Mouse (Mus musculus): ENCODE data around the gene Xxylt1. TPM values are rescaled to one million over a fixed set of nuclear protein-coding genes. Genes with fewer than 3 reads are reported as not detected.

Xxylt1 gene
- total RNA-seq, 1 experiment from 2014 or later = 9.2 TPM

DNA sequence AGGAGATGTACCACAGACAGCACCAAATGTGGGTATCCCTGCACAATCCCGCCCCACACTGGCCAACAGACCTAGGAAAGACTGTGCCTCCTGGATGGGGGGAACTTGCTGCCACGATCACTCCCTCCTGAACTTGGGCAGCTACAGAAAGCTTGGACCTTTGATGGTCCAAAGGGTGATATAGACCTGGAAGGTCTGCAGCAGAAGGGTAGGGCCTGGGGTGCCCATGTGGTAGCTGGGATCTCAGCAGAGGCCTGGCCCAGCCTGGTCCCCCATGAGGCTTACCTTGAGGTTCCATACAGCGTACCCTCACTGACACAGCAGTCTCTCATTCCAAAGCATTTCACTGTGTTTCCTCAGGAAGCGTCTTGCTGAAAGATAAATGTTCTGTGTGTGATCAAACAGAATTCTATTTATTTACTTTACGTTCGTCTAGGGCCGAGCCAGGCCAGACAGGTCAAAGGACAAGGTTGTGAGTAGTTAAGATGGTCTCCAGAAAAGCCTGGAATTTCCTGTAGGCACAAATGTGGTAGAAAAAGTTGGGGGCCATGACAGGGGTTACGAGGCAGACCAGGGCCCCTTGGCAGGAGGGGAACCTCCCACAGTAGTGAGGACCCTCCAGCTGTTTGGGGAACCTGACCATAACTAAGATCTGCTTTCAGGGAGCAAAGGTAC, 153.0 kb downstream of the Xxylt1 start:
- ATAC-seq (replicated peaks in 1 of 2; ENCODE audit: insufficient read depth in 1 of 2, low FRiP score in 2 of 2, low TSS enrichment in 1 of 2, low read depth in 1 of 2, poor library complexity in 2 of 2, severe bottlenecking in 2 of 2) = no peak

DNA sequence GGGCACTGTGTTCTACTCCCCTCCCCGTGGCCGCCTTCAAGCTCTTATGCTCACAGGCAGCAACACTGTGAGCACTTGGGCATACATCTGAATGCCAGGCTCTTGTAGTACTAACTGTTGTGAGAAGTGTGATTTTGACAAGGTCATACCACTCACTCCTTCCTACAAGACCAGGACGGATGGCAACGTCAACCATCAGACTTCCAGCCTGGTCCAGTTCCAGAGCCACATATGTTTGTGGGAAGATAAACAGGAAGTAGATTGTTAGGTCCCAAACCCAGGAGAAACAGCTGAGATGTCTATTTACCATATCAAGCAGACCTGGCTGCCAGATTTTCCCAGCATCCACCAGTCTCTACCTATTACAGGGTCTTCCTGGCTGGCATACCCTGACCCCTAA, 155.7 kb downstream of the Xxylt1 start:
- no peak for ATAC-seq (replicated peaks in 1 of 2; ENCODE audit: insufficient read depth in 1 of 2, low FRiP score in 2 of 2, low TSS enrichment in 1 of 2, low read depth in 1 of 2, poor library complexity in 2 of 2, severe bottlenecking in 2 of 2)

- no peak for ATAC-seq (replicated peaks in 1 of 2; ENCODE audit: insufficient read depth in 1 of 2, low FRiP score in 2 of 2, low TSS enrichment in 1 of 2, low read depth in 1 of 2, poor library complexity in 2 of 2, severe bottlenecking in 2 of 2)
Observed at GRCm38 (mm10) chr16:30923899-30924298, 157.3 kb downstream of the Xxylt1 start.

DNA sequence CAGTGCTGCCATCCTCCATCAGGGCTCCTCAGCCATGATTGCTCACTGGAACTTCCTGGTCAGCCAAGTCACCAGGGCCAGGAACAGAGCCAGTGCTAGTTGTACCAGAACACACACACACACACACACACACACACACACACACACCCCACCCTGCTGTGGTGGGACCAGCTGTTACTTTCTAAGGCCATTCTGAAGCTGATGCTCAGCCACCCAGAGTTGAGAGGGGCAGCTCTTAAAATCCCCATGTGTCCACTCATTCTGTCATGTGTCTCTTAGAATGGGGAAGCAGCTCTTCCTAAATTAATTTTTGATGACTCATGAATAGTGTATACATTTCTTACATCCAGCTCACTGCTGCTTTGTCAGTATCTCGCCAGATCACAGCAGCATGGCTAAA, 158.7 kb downstream of the Xxylt1 start:
- no peak for ATAC-seq (replicated peaks in 1 of 2; ENCODE audit: insufficient read depth in 1 of 2, low FRiP score in 2 of 2, low TSS enrichment in 1 of 2, low read depth in 1 of 2, poor library complexity in 2 of 2, severe bottlenecking in 2 of 2)

GRCm38 (mm10) chr16:30918866-30919265, 162.4 kb downstream of the Xxylt1 start:
- ATAC-seq (replicated peaks in 1 of 2; ENCODE audit: insufficient read depth in 1 of 2, low FRiP score in 2 of 2, low TSS enrichment in 1 of 2, low read depth in 1 of 2, poor library complexity in 2 of 2, severe bottlenecking in 2 of 2) = no peak

DNA sequence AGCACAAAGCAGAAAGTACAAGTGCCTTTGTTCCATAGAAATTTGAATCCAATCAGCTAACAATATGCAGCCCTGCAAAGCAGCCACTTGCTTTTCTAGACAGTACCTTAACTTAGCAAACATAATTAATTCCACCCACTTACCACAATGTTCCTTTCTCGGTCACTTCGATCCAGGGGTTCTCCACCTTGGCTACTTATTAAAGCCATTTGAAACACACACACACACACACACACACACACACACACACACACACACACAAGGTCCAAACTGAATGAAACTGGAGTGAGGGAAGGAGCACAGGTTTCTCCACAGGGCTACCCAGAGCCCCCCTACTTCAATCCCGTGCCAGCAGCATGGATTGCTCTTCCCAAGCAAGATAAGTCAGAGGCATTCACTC, 164.3 kb downstream of the Xxylt1 start:
- ATAC-seq (replicated peaks in 1 of 2; ENCODE audit: insufficient read depth in 1 of 2, low FRiP score in 2 of 2, low TSS enrichment in 1 of 2, low read depth in 1 of 2, poor library complexity in 2 of 2, severe bottlenecking in 2 of 2) = no peak

- ATAC-seq (replicated peaks in 1 of 2; ENCODE audit: insufficient read depth in 1 of 2, low FRiP score in 2 of 2, low TSS enrichment in 1 of 2, low read depth in 1 of 2, poor library complexity in 2 of 2, severe bottlenecking in 2 of 2) = no peak
Observed at GRCm38 (mm10) chr16:30915611-30916220, 165.5 kb downstream of the Xxylt1 start.

Other genes starting within 250 kb of the Xxylt1 start
- 44.5 and 62.5 TPM in 2 replicates for gene Acap2, start 119.8 kb upstream of the Xxylt1 start, total RNA-seq (2017)
- gene Ppp1r2, start 193.8 kb upstream of the Xxylt1 start, total RNA-seq (2017) = 48.2 and 59.4 TPM in 2 replicates
- gene Apod, start 233.4 kb upstream of the Xxylt1 start, total RNA-seq (2017) = 2.0 TPM in 1 of 2 replicates, not detected in the other